Mouse (Mus musculus): ENCODE data around the gene Pik3c2b. TPM values are rescaled to one million over a fixed set of nuclear protein-coding genes. Genes with fewer than 3 reads are reported as not detected.

Gene Pik3c2b
- total RNA-seq, 1 experiment, result 3.1 TPM

DNA sequence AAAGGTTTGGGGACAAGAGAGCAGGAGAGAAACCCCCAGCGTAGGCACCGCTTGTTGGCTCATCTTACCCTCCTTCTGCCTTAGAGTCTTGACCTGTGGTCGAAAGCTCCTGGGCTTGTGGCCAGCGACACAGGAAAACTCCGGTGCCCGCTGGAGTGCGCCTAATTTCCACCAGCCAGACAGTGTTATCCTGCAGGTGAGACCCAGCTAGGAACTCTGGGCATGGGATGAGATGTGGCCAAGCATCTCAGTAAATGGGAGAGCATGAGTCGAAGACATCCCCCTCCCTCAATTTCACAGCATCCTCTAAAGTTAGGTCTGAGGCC, 39.9 kb downstream of the Pik3c2b start:
- no peak for TF ChIP-seq ZNF384 (IDR thresholded peaks at IDR 0.05; ENCODE audit: low read depth, low read length)
- no peak for TF ChIP-seq CHD2 (IDR thresholded peaks at IDR 0.05; ENCODE audit: low read depth, low read length)
- no peak for TF ChIP-seq MAFK (IDR thresholded peaks at IDR 0.05; ENCODE audit: insufficient read depth, low read depth, low read length)
- no peak for TF ChIP-seq HCFC1 (IDR thresholded peaks at IDR 0.05; ENCODE audit: borderline replicate concordance, insufficient read depth, low read length)
- TF ChIP-seq ZC3H11A (IDR thresholded peaks at IDR 0.05; ENCODE audit: borderline replicate concordance, low read depth, low read length), result no peak

DNA sequence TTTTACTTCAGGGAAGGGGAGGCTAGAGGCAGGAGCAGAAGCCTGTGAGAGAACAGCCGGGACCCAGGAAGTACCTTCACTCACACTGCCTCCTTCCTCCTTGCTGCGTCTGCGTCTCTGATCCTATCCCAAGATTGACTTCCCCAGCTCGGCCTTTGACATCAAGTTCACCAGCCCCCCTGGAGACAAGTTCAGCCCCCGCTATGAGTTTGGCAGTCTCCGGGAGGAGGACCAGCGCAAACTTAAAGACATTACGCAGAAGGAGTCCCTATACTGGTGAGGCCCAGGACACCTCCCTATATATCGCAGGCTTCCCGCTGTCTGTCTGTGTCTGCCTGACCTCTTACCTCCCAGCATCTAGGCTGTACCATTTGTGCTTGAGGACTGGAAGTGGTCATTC, 41.3 kb downstream of the Pik3c2b start:
- Histone ChIP-seq H3K4me3 (ENCODE audit: insufficient read depth in 1 of 2, low read depth in 1 of 2, low read length in 2 of 2, poor library complexity in 1 of 2, severe bottlenecking in 1 of 2) (no peak overlapping the region), H3K27ac (ENCODE audit: insufficient read depth, low read depth, low read length, poor library complexity, severe bottlenecking) (no peak overlapping the region), H3K9ac (ENCODE audit: insufficient read depth, low read depth, low read length, poor library complexity, severe bottlenecking) (no peak overlapping the region), H3K9me3 (ENCODE audit: control insufficient read depth, insufficient read depth, low read depth, low read length) (no peaks in the 10 kb centered on the region), H3K36me3 (ENCODE audit: control insufficient read depth, insufficient read depth, low read length, poor library complexity, severe bottlenecking) (peaks cover 3% of the 10 kb centered on the region; the same call in 1 of the 2 replicates), H3K4me1 (ENCODE audit: control insufficient read depth in 2 of 2, insufficient read depth in 2 of 2, low read length in 2 of 2, poor library complexity in 1 of 2) (peaks cover 33 to 50% of the 10 kb centered on the region in 2 experiments)
- DNase-seq (ENCODE audit: low read depth, low spot score), result no peak
- in situ Hi-C loops (cut with MboI; ENCODE audit: low sequenced_read_pairs in 2 of 2, unreplicated experiment in 2 of 2), result no loop called here
- TF ChIP-seq ZNF384 (IDR thresholded peaks at IDR 0.05; ENCODE audit: low read depth, low read length), result no peak
- no peak for TF ChIP-seq MAFK (IDR thresholded peaks at IDR 0.05; ENCODE audit: insufficient read depth, low read depth, low read length)

More for the DNA sequence above, 39.9 kb downstream of the Pik3c2b start:
- Histone ChIP-seq H3K27ac (ENCODE audit: insufficient read depth, low read depth, low read length, poor library complexity, severe bottlenecking) (no peak overlapping the region), H3K4me3 (ENCODE audit: insufficient read depth in 1 of 2, low read depth in 1 of 2, low read length in 2 of 2, poor library complexity in 1 of 2, severe bottlenecking in 1 of 2) (no peak overlapping the region), H3K9ac (ENCODE audit: insufficient read depth, low read depth, low read length, poor library complexity, severe bottlenecking) (no peak overlapping the region), H3K36me3 (ENCODE audit: control insufficient read depth, insufficient read depth, low read length, poor library complexity, severe bottlenecking) (peaks cover 3% of the 10 kb centered on the region; the same call in 1 of the 2 replicates), H3K9me3 (ENCODE audit: control insufficient read depth, insufficient read depth, low read depth, low read length) (no peaks in the 10 kb centered on the region), H3K4me1 (ENCODE audit: control insufficient read depth in 2 of 2, insufficient read depth in 2 of 2, low read length in 2 of 2, poor library complexity in 1 of 2) (peaks cover 33 to 47% of the 10 kb centered on the region in 2 experiments)
- in situ Hi-C loops (cut with MboI; ENCODE audit: low sequenced_read_pairs in 2 of 2, unreplicated experiment in 2 of 2), result no loop called here
- no peak for DNase-seq (ENCODE audit: low read depth, low spot score)

DNA sequence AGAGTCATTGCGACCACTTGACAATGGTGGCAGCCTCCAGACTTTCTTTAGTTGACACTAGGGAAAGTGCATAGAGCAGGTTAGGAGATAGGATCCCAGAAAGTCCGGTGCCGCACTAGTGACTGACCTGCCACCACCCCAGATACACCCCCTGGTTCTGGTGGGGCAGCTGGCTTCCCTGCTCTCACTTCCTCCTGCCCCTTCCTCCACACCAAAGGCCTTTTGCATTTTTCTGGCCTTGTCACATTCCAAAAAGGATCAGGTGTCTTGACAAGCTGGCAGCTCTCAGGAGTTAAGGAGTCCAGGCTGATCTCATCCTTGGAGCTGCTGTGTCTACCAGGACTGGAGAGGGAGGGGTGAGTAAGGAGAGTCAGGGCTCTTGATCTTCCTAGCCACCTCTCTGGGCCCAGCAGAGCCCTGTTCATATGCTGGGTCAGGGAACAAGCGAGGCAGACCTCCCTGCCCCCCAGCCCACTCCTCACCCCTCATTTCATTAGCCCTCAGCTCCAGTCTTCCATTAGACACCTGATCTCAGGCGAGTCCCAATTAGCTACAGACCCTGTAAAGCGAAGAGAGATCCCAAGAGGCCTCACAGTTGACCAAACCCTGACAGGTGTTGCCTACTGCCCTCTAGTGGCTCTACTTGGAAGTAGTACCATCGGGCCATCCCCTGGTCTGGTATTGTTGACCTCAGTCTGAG, 41.9 kb downstream of the Pik3c2b start:
- no peak overlapping the region for H3K4me3 ChIP-seq (ENCODE audit: insufficient read depth in 1 of 2, low read depth in 1 of 2, low read length in 2 of 2, poor library complexity in 1 of 2, severe bottlenecking in 1 of 2)
- no peak overlapping the region for H3K27ac ChIP-seq (ENCODE audit: insufficient read depth, low read depth, low read length, poor library complexity, severe bottlenecking)
- DNase-seq (ENCODE audit: low read depth, low spot score), result peak; percentile 78
- no peak overlapping the region for H3K9ac ChIP-seq (ENCODE audit: insufficient read depth, low read depth, low read length, poor library complexity, severe bottlenecking)
- H3K36me3 ChIP-seq (ENCODE audit: control insufficient read depth, insufficient read depth, low read length, poor library complexity, severe bottlenecking), result peaks cover 3% of the 10 kb centered on the region; the same call in 1 of the 2 replicates
- peaks cover 33 to 50% of the 10 kb centered on the region in 2 experiments for H3K4me1 ChIP-seq (ENCODE audit: control insufficient read depth in 2 of 2, insufficient read depth in 2 of 2, low read length in 2 of 2, poor library complexity in 1 of 2)
- H3K9me3 ChIP-seq (ENCODE audit: control insufficient read depth, insufficient read depth, low read depth, low read length), result no peaks in the 10 kb centered on the region
- TF ChIP-seq ZC3H11A (IDR thresholded peaks at IDR 0.05; ENCODE audit: borderline replicate concordance, low read depth, low read length) (peak; percentile 46; the same call in 1 of the 2 replicates), CHD2 (IDR thresholded peaks at IDR 0.05; ENCODE audit: low read depth, low read length) (no peak), ZNF384 (IDR thresholded peaks at IDR 0.05; ENCODE audit: low read depth, low read length) (no peak)
- in situ Hi-C loops (cut with MboI; ENCODE audit: low sequenced_read_pairs in 2 of 2, unreplicated experiment in 2 of 2), result no loop called here

DNA sequence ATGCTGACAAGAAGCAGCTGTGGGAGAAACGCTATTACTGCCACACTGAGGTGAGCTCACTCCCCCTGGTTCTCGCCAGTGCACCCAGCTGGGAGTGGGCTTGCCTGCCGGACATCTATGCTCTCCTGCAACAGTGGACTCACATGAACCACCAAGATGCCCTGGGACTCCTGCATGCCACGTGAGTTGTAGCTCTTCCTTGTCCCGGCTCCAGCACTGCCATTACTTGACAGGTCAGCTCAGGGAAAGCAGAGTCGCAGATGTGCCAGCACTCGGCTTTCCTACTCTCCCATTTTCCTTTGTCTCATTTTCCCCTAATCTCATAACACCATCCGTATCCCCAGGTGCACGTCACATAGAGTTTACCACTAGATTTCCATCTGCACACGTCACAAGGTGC, 42.7 kb downstream of the Pik3c2b start:
- TF ChIP-seq MAFK (IDR thresholded peaks at IDR 0.05; ENCODE audit: insufficient read depth, low read depth, low read length) (no peak), CHD2 (IDR thresholded peaks at IDR 0.05; ENCODE audit: low read depth, low read length) (no peak), ZNF384 (IDR thresholded peaks at IDR 0.05; ENCODE audit: low read depth, low read length) (no peak), ZC3H11A (IDR thresholded peaks at IDR 0.05; ENCODE audit: borderline replicate concordance, low read depth, low read length) (no peak), HCFC1 (IDR thresholded peaks at IDR 0.05; ENCODE audit: borderline replicate concordance, insufficient read depth, low read length) (no peak)
- Histone ChIP-seq H3K9ac (ENCODE audit: insufficient read depth, low read depth, low read length, poor library complexity, severe bottlenecking) (no peak overlapping the region), H3K9me3 (ENCODE audit: control insufficient read depth, insufficient read depth, low read depth, low read length) (no peaks in the 10 kb centered on the region), H3K4me1 (ENCODE audit: control insufficient read depth in 2 of 2, insufficient read depth in 2 of 2, low read length in 2 of 2, poor library complexity in 1 of 2) (peaks cover 31 to 48% of the 10 kb centered on the region in 2 experiments), H3K4me3 (ENCODE audit: insufficient read depth in 1 of 2, low read depth in 1 of 2, low read length in 2 of 2, poor library complexity in 1 of 2, severe bottlenecking in 1 of 2) (no peak overlapping the region), H3K27ac (ENCODE audit: insufficient read depth, low read depth, low read length, poor library complexity, severe bottlenecking) (no peak overlapping the region), H3K36me3 (ENCODE audit: control insufficient read depth, insufficient read depth, low read length, poor library complexity, severe bottlenecking) (peaks cover 3% of the 10 kb centered on the region; the same call in 1 of the 2 replicates)
- DNase-seq (ENCODE audit: low read depth, low spot score), result no peak
- in situ Hi-C loops (cut with MboI; ENCODE audit: low sequenced_read_pairs in 2 of 2, unreplicated experiment in 2 of 2), result no loop called here

DNA sequence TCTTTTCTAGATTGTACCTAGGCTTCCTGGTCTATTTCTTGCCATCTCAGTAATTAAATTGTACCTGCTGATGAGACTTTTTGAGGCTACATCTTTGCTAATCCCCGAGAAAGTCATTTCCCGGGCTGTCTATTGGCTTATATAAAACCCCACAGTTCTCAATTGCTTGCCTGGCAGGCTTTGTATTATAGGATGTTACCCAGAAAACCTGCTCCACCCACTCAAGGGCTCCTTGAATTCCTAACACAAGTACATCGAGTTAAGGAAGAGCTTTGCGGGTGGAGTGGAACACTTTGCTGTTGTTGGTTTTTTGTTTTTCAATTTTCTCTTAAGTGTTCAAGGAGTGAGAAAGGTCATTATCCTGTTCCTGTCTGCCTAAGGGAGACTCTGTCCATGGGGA, 43.9 kb downstream of the Pik3c2b start:
- Histone ChIP-seq H3K9me3 (ENCODE audit: control insufficient read depth, insufficient read depth, low read depth, low read length) (no peaks in the 10 kb centered on the region), H3K4me3 (ENCODE audit: insufficient read depth in 1 of 2, low read depth in 1 of 2, low read length in 2 of 2, poor library complexity in 1 of 2, severe bottlenecking in 1 of 2) (no peak overlapping the region), H3K4me1 (ENCODE audit: control insufficient read depth in 2 of 2, insufficient read depth in 2 of 2, low read length in 2 of 2, poor library complexity in 1 of 2) (peaks cover 27 to 40% of the 10 kb centered on the region in 2 experiments), H3K9ac (ENCODE audit: insufficient read depth, low read depth, low read length, poor library complexity, severe bottlenecking) (no peak overlapping the region), H3K27ac (ENCODE audit: insufficient read depth, low read depth, low read length, poor library complexity, severe bottlenecking) (no peak overlapping the region), H3K36me3 (ENCODE audit: control insufficient read depth, insufficient read depth, low read length, poor library complexity, severe bottlenecking) (peaks cover 3% of the 10 kb centered on the region; the same call in 1 of the 2 replicates)
- in situ Hi-C loops (cut with MboI; ENCODE audit: low sequenced_read_pairs in 2 of 2, unreplicated experiment in 2 of 2), result no loop called here
- DNase-seq (ENCODE audit: low read depth, low spot score), result no peak
- TF ChIP-seq ZNF384 (IDR thresholded peaks at IDR 0.05; ENCODE audit: low read depth, low read length), result no peak
- TF ChIP-seq CHD2 (IDR thresholded peaks at IDR 0.05; ENCODE audit: low read depth, low read length), result no peak
- no peak for TF ChIP-seq ZC3H11A (IDR thresholded peaks at IDR 0.05; ENCODE audit: borderline replicate concordance, low read depth, low read length)
- TF ChIP-seq MAFK (IDR thresholded peaks at IDR 0.05; ENCODE audit: insufficient read depth, low read depth, low read length), result no peak
- no peak for TF ChIP-seq HCFC1 (IDR thresholded peaks at IDR 0.05; ENCODE audit: borderline replicate concordance, insufficient read depth, low read length)
